In the genomic region with DNA sequence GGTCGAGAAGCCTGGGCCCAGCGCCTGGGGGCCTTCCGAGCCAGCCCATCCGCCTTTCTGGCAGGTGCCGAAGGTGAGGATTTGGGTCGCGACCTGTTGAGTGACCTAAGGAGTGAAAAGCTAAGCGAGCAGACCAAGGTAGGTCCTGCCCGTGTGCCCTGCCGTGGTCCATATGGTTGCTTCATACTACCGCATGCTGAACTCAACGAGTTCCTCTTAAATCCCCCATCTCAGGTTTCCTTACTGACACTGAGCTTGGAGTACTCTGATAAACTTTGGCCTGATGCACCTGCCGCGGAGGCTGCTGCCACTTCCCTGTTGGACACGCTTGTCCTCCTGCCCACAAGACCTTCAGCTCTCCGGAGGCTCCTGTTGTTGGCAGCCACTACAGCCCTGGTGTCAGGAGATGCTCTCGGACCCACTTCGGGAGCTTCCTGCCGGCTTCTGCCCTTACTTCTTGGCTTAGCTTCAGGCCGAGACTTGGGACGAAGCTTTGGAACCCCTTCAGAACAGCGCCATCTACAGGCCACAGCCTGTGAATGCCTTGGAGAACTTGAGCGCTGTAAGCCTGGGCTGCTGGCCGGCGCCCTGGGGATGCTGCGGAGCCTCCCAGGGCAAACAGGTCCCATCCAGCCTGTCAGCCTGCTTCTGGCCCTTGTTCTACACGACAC, we compare ENCODE assay signal across 8 mouse cellular contexts. TPM values are rescaled to one million over a fixed set of nuclear protein-coding genes. Genes with fewer than 3 reads are reported as not detected.
A peak's percentile ranks its signal among the peaks of the same experiment; 100 is the strongest.
DNase-seq lines count a peak whose midpoint lies in the region; ATAC-seq and TF ChIP-seq lines count a peak whose summit lies in the region.

No protein-coding gene starts in this region.

- peaks cover 52% of the 10 kb centered on the region for H3K27me3 ChIP-seq in heart, embryonic 12.5 days (replicated peaks)
- peaks cover 3% of the 10 kb centered on the region; the same call in 1 of the 2 replicates for H3K27me3 ChIP-seq in kidney, embryonic 16.5 days (ENCODE audit: insufficient read depth, low read length)
- no peaks in the 10 kb centered on the region for H3K27me3 ChIP-seq in liver, adult 2 months (ENCODE audit: control insufficient read depth, insufficient read depth, low read length)

- peaks cover 17% of the 10 kb centered on the region for H3K4me1 ChIP-seq in heart, embryonic 12.5 days (replicated peaks)
- peaks cover 30% of the 10 kb centered on the region for H3K4me1 ChIP-seq in kidney, embryonic 16.5 days (ENCODE audit: insufficient read depth, low read length)
- 0 out of 2 replicates have a peak, but pooled peaks cover 4% of the 10 kb centered on the region for H3K4me1 ChIP-seq in liver, adult 2 months (ENCODE audit: control insufficient read depth, insufficient read depth, low read length)

- peak overlapping the region; percentile 88 for H3K4me2 ChIP-seq in heart, embryonic 12.5 days
- peak overlapping the region; percentile 97 for H3K4me2 ChIP-seq in kidney, embryonic 16.5 days (replicated peaks; ENCODE audit: low read depth, low read length)

- ATAC-seq in erythroblast, adult 5-6 weeks (replicated peaks; ENCODE audit: low FRiP score, poor library complexity, severe bottlenecking) = peak; percentile 65
- ATAC-seq in heart, embryonic 12.5 days (ENCODE audit: insufficient number of reproducible peaks, low FRiP score) = no peak
- peak; percentile 20 for ATAC-seq in kidney, embryonic 16.5 days (ENCODE audit: low FRiP score, low TSS enrichment)
- ATAC-seq in monocyte, adult 5-6 weeks (replicated peaks; ENCODE audit: insufficient number of reproducible peaks, low FRiP score, low TSS enrichment, poor library complexity, severe bottlenecking) = peak; percentile 29; the same call in 1 of the 2 replicates

- TF ChIP-seq CTCF in brain, embryonic 14.5 days (IDR thresholded peaks at IDR 0.05; ENCODE audit: borderline replicate concordance, extremely low read depth, insufficient read depth, insufficient read length) = peak; percentile 93
- peak; percentile 87 for TF ChIP-seq CTCF in liver, adult 2 months (IDR thresholded peaks at IDR 0.05; ENCODE audit: low read depth, low read length)

- peak overlapping the region; percentile 82 for H3K9ac ChIP-seq in heart, embryonic 12.5 days
- peak overlapping the region; percentile 74 for H3K9ac ChIP-seq in kidney, embryonic 16.5 days (replicated peaks; ENCODE audit: low read length)
- H3K9ac ChIP-seq in liver, adult 2 months (ENCODE audit: low read depth, low read length) = peak overlapping the region; percentile 94

- H3K27ac ChIP-seq in heart, embryonic 12.5 days (ENCODE audit: poor library complexity, severe bottlenecking) = peak overlapping the region; percentile 86; the same call in 1 of the 2 replicates
- peak overlapping the region; percentile 95 for H3K27ac ChIP-seq in kidney, embryonic 16.5 days (ENCODE audit: low read length)
- 0 out of 2 replicates have a peak overlapping the region, but pooled peaks have one; percentile 95 for H3K27ac ChIP-seq in liver, adult 2 months (replicated peaks; ENCODE audit: insufficient read depth, low read depth, low read length)

- peak; percentile 88 for DNase-seq in CD4-positive helper T cell, adult 2 months (ENCODE audit: low read depth, low spot score)
- peak; percentile 91 for DNase-seq in brain, embryonic 14.5 days (ENCODE audit: low read depth)
- peak; percentile 71 for DNase-seq in liver, adult 2 months (ENCODE audit: extremely low read depth, low read depth, low spot score)
- DNase-seq in spleen, postnatal 36 days (ENCODE audit: low spot score in 2 of 2) = peak; percentile 70 to 78

- H3K36me3 ChIP-seq in heart, embryonic 12.5 days = peaks cover 19% of the 10 kb centered on the region; the same call in 1 of the 2 replicates
- H3K36me3 ChIP-seq in kidney, embryonic 16.5 days (ENCODE audit: insufficient read depth, low read length) = peaks cover 29% of the 10 kb centered on the region
- no peaks in the 10 kb centered on the region for H3K36me3 ChIP-seq in liver, adult 2 months (ENCODE audit: control insufficient read depth, insufficient read depth, low read length)

- H3K4me3 ChIP-seq in heart, embryonic 12.5 days = peak overlapping the region; percentile 67
- peak overlapping the region; percentile 74 for H3K4me3 ChIP-seq in kidney, embryonic 16.5 days (ENCODE audit: low read length)
- H3K4me3 ChIP-seq in liver, adult 2 months (ENCODE audit: insufficient read depth, low read depth, low read length) = peak overlapping the region; percentile 99

- TF ChIP-seq POLR2A in brain, embryonic 14.5 days (IDR thresholded peaks at IDR 0.05; ENCODE audit: borderline replicate concordance, extremely low read depth, insufficient read depth, insufficient read length, poor library complexity, severe bottlenecking) = no peak
- no peak for TF ChIP-seq POLR2A in liver, adult 2 months (IDR thresholded peaks at IDR 0.05; ENCODE audit: extremely low read depth, insufficient read depth, low read length)

- 10% methylated on average over 27 of the region's 27 CpGs for WGBS in heart, embryonic 12.5 days
- WGBS in kidney, embryonic 16.5 days = 8% methylated on average over 27 of the region's 27 CpGs
- 11% methylated on average over 27 of the region's 27 CpGs for WGBS in liver, adult 2 months

- H3K79me2 ChIP-seq in liver, adult 2 months (ENCODE audit: control insufficient read depth, insufficient read depth, low read length) = peaks cover 9% of the 10 kb centered on the region; the same call in 1 of the 2 replicates

- no peaks in the 10 kb centered on the region for H3K9me3 ChIP-seq in heart, embryonic 12.5 days (replicated peaks)
- H3K9me3 ChIP-seq in kidney, embryonic 16.5 days (ENCODE audit: low read length) = no peaks in the 10 kb centered on the region

RNA-seq across cellular contexts. Expression of a gene that starts 0.8 kb away (rescaled TPM):
- polyA plus RNA-seq in brain, embryonic 14.5 days (2012; rRNA removed) = 2.6 and 4.5 TPM in 2 replicates
- 2.9 and 5.2 TPM in 2 replicates for total RNA-seq in erythroblast, adult 5-6 weeks (2015; ENCODE audit: low replicate concordance)
- total RNA-seq in erythroblast, adult 5-6 weeks (2017; ENCODE audit: low replicate concordance) = 1.8 and 4.7 TPM in 2 replicates
- polyA plus RNA-seq in heart, embryonic 12.5 days (2016; fragmentation: Nextera tagmentation; extraction: Ambion mirVana) = 2.2 and 2.5 TPM in 2 replicates
- polyA plus RNA-seq in kidney, embryonic 16.5 days (2015; fragmentation: Nextera tagmentation; extraction: Ambion mirVana) = 10.9 and 11.5 TPM in 2 replicates
- 2.7 and 2.8 TPM in 2 replicates for total RNA-seq in liver, adult 2 months (2014; rRNA removed)
- 3.4 and 5.3 TPM in 2 replicates for polyA plus RNA-seq in liver, adult 2 months (2012; rRNA removed)
- 13.2 to 18.0 TPM (median 16.1 TPM) in 3 replicates for total RNA-seq in monocyte, adult 5-6 weeks (2017)

RNA-seq across cellular contexts. Expression of a gene that starts 8.2 kb away (rescaled TPM):
- polyA plus RNA-seq in brain, embryonic 14.5 days (2012; rRNA removed) = 0.31 and 0.42 TPM in 2 replicates
- not detected in 2 replicates for total RNA-seq in erythroblast, adult 5-6 weeks (2015; ENCODE audit: low replicate concordance)
- total RNA-seq in erythroblast, adult 5-6 weeks (2017; ENCODE audit: low replicate concordance) = not detected in 2 replicates
- polyA plus RNA-seq in heart, embryonic 12.5 days (2016; fragmentation: Nextera tagmentation; extraction: Ambion mirVana) = not detected in 2 replicates
- polyA plus RNA-seq in kidney, embryonic 16.5 days (2015; fragmentation: Nextera tagmentation; extraction: Ambion mirVana) = 17.2 and 18.9 TPM in 2 replicates
- total RNA-seq in liver, adult 2 months (2014; rRNA removed) = not detected in 2 replicates
- polyA plus RNA-seq in liver, adult 2 months (2012; rRNA removed) = 0.12 TPM in 1 of 2 replicates, not detected in the other
- not detected in 3 replicates for total RNA-seq in monocyte, adult 5-6 weeks (2017)

RNA-seq across cellular contexts. Expression of a gene that starts 33.1 kb away (rescaled TPM):
- 62.0 and 111 TPM in 2 replicates for polyA plus RNA-seq in brain, embryonic 14.5 days (2012; rRNA removed)
- 14.4 and 52.2 TPM in 2 replicates for total RNA-seq in erythroblast, adult 5-6 weeks (2015; ENCODE audit: low replicate concordance)
- total RNA-seq in erythroblast, adult 5-6 weeks (2017; ENCODE audit: low replicate concordance) = 19.3 and 79.3 TPM in 2 replicates
- 102 and 110 TPM in 2 replicates for polyA plus RNA-seq in heart, embryonic 12.5 days (2016; fragmentation: Nextera tagmentation; extraction: Ambion mirVana)
- polyA plus RNA-seq in kidney, embryonic 16.5 days (2015; fragmentation: Nextera tagmentation; extraction: Ambion mirVana) = 133 and 146 TPM in 2 replicates
- total RNA-seq in liver, adult 2 months (2014; rRNA removed) = 47.9 and 51.4 TPM in 2 replicates
- 56.3 and 58.0 TPM in 2 replicates for polyA plus RNA-seq in liver, adult 2 months (2012; rRNA removed)
- 71.5 to 138 TPM (median 136 TPM) in 3 replicates for total RNA-seq in monocyte, adult 5-6 weeks (2017)

RNA-seq across cellular contexts. Expression of a gene that starts 41.4 kb away (rescaled TPM):
- polyA plus RNA-seq in brain, embryonic 14.5 days (2012; rRNA removed) = 163 and 181 TPM in 2 replicates
- 8.2 and 11.3 TPM in 2 replicates for total RNA-seq in erythroblast, adult 5-6 weeks (2015; ENCODE audit: low replicate concordance)
- 22.0 and 28.9 TPM in 2 replicates for total RNA-seq in erythroblast, adult 5-6 weeks (2017; ENCODE audit: low replicate concordance)
- polyA plus RNA-seq in heart, embryonic 12.5 days (2016; fragmentation: Nextera tagmentation; extraction: Ambion mirVana) = 31.5 and 36.1 TPM in 2 replicates
- polyA plus RNA-seq in kidney, embryonic 16.5 days (2015; fragmentation: Nextera tagmentation; extraction: Ambion mirVana) = 56.1 and 57.4 TPM in 2 replicates
- total RNA-seq in liver, adult 2 months (2014; rRNA removed) = 15.9 and 16.8 TPM in 2 replicates
- polyA plus RNA-seq in liver, adult 2 months (2012; rRNA removed) = 23.0 and 23.6 TPM in 2 replicates
- total RNA-seq in monocyte, adult 5-6 weeks (2017) = 65.5 to 109 TPM (median 99.2 TPM) in 3 replicates

RNA-seq across cellular contexts. Expression of a gene that starts 58.3 kb away (rescaled TPM):
- polyA plus RNA-seq in brain, embryonic 14.5 days (2012; rRNA removed) = 92.3 and 123 TPM in 2 replicates
- 1.9 and 2.9 TPM in 2 replicates for total RNA-seq in erythroblast, adult 5-6 weeks (2015; ENCODE audit: low replicate concordance)
- total RNA-seq in erythroblast, adult 5-6 weeks (2017; ENCODE audit: low replicate concordance) = 11.7 and 13.4 TPM in 2 replicates
- 16.3 and 16.9 TPM in 2 replicates for polyA plus RNA-seq in heart, embryonic 12.5 days (2016; fragmentation: Nextera tagmentation; extraction: Ambion mirVana)
- 9.9 and 10.6 TPM in 2 replicates for polyA plus RNA-seq in kidney, embryonic 16.5 days (2015; fragmentation: Nextera tagmentation; extraction: Ambion mirVana)
- total RNA-seq in liver, adult 2 months (2014; rRNA removed) = 1.6 and 1.8 TPM in 2 replicates
- 4.1 and 4.5 TPM in 2 replicates for polyA plus RNA-seq in liver, adult 2 months (2012; rRNA removed)
- total RNA-seq in monocyte, adult 5-6 weeks (2017) = 2.4 to 6.9 TPM (median 4.7 TPM) in 3 replicates

Comparison
In these comparisons a context has a peak if more than half of its experiments do, and no peak if none do; other contexts are left out.
1. RNA of a gene that starts 8.2 kb away (polyA plus RNA-seq): 17.2 to 18.9 TPM in kidney, embryonic 16.5 days; 0.31 to 0.42 TPM in brain, embryonic 14.5 days, 0.12 TPM in liver, adult 2 months and not detected in heart, embryonic 12.5 days; every median in the first group is over 10 times any median in the second.
2. Peak in every context shown above with its lines, with median percentiles within 50 percentile points of each other: DNase-seq, H3K27ac ChIP-seq, H3K4me3 ChIP-seq and H3K9ac ChIP-seq.